Mouse (Mus musculus) embryonic facial prominence, embryonic 14.5 days (tissue): Measurements from ENCODE around the gene Chrm5. TPM values are rescaled to one million over a fixed set of nuclear protein-coding genes. Genes with fewer than 3 reads are reported as not detected.
"Not testable (repeated sequence)": the region's sequence is repeated elsewhere in the genome, so short reads cannot be mapped to it uniquely, and the experiment has no call there.

Source experiments
- ATAC-seq: fragments of 200-750 bp; cut with Nextera tagmentation; 2 replicates; pipeline ENCODE4 v1.8.0; 2017; ENCODE audit warnings: low read depth, moderate number of reproducible peaks, moderate TSS enrichment
- DNase-seq: peaks from one replicate; pipeline ENCODE4 v3.0.0-alpha.2; 2015; ENCODE audit warnings: low spot score
- H3K27ac ChIP-seq: fragments of 300-500 bp; sonication (generic); replicated peaks from 2 replicates; pipeline ENCODE4 v1.5.1; 2014; ENCODE audit warnings: low read depth, mild to moderate bottlenecking, low read length, moderate library complexity
- H3K27me3 ChIP-seq: fragments of 300-500 bp; sonication (generic); replicated peaks from 2 replicates; pipeline ENCODE4 v1.6.1; 2014; ENCODE audit warnings: low read length; ENCODE audit not compliant: control insufficient read depth, insufficient read depth
- H3K36me3 ChIP-seq: fragments of 300-500 bp; sonication (generic); 2 replicates; pipeline ENCODE4 v1.6.1; 2014; ENCODE audit warnings: low read length, mixed read lengths; ENCODE audit not compliant: control insufficient read depth, insufficient read depth
- H3K4me1 ChIP-seq: fragments of 300-500 bp; sonication (generic); 2 replicates; pipeline ENCODE4 v1.6.1; 2014; ENCODE audit warnings: antibody characterized with exemption, low read length; ENCODE audit not compliant: control insufficient read depth, insufficient read depth
- H3K4me2 ChIP-seq: fragments of 300-500 bp; sonication (generic); 2 replicates; pipeline ENCODE4 v1.6.1; 2014; ENCODE audit warnings: low read depth, mild to moderate bottlenecking, low read length, moderate library complexity, mixed read lengths
- H3K4me3 ChIP-seq: fragments of 300-500 bp; sonication (generic); 2 replicates; pipeline ENCODE4 v1.5.1; 2014; ENCODE audit warnings: low read depth, mild to moderate bottlenecking, low read length
- H3K9ac ChIP-seq: fragments of 300-500 bp; sonication (generic); 2 replicates; pipeline ENCODE4 v1.6.1; 2014; ENCODE audit warnings: low read depth, mild to moderate bottlenecking, low read length, moderate library complexity, mixed read lengths
- H3K9me3 ChIP-seq: fragments of 300-500 bp; sonication (generic); 2 replicates; pipeline ENCODE4 v1.6.1; 2016; ENCODE audit warnings: low read length; ENCODE audit not compliant: control insufficient read depth
- WGBS: fragments of 180-500 bp; shearing (Covaris S2); extraction: QIAGEN DNeasy Blood & Tissue Kit; methylation state at CpG from one replicate; pipeline ENCODE4 v1.1.7; 2014; 5-methylcytosine and 5-hydroxymethylcytosine counted together
- polyA plus RNA-seq: library from polyadenylated mRNA; unstranded; fragments of >200 nt; fragmentation: Nextera tagmentation; extraction: Ambion mirVana; gene quantifications from 2 replicates; pipeline ENCODE4 v1.2.1, GENCODE M21; 2014

Gene Chrm5
- polyA plus RNA-seq, 1 experiment from 2014 or later, result 0.14 TPM

DNA sequence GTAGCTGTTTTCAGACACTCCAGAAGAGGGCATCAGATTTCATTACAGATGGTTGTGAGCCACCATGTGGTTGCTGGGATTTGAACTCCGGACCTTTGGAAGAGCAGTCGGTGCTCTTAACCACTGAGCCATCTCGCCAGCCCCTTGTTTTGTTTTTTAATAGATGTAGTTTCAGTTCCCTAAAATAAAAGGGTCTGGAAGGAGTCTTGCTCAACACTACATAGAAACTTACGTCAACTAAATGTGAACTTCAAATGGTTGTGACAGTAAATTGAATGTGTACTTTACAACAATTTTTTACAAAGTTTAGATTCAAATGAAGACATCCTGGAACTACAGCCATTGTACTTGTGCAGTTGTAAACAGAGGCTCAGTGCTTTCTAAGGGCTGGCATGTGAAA is 32.5 kb downstream of the Chrm5 start:
- H3K27ac ChIP-seq, H3K36me3 ChIP-seq, H3K9ac ChIP-seq, DNase-seq, H3K9me3 ChIP-seq, H3K4me1 ChIP-seq, H3K27me3 ChIP-seq, ATAC-seq, H3K4me3 ChIP-seq, H3K4me2 ChIP-seq: not testable (repeated sequence)
- WGBS, result 69% methylated on average over 4 of the region's 4 CpGs

DNA sequence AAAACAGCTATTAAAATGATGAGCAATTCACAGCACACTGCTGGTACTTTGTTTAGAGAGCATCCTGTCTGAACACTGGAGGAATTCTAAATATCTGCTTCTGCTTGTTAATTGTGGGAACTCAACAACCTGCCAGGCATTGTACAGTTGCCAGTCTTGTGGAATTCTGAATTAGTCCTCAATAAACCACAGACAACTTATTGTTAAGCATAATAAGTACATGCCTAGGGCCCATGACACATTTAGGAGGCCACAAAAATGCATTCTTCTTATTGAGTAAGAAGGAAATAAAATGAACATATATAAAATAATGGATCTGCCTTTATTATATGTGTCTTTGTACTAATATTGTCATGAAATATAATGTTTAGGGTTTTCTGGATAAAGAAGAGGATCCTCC is 35.1 kb downstream of the Chrm5 start:
- no peak overlapping the region for H3K4me2 ChIP-seq
- no peaks in the 10 kb centered on the region for H3K9me3 ChIP-seq
- H3K36me3 ChIP-seq, result no peaks in the 10 kb centered on the region
- DNase-seq, result no peak
- no peak overlapping the region for H3K9ac ChIP-seq
- no peak overlapping the region for H3K4me3 ChIP-seq
- no peak for ATAC-seq
- H3K27me3 ChIP-seq, result no peaks in the 10 kb centered on the region
- H3K27ac ChIP-seq, result no peak overlapping the region
- no peaks in the 10 kb centered on the region for H3K4me1 ChIP-seq

DNA sequence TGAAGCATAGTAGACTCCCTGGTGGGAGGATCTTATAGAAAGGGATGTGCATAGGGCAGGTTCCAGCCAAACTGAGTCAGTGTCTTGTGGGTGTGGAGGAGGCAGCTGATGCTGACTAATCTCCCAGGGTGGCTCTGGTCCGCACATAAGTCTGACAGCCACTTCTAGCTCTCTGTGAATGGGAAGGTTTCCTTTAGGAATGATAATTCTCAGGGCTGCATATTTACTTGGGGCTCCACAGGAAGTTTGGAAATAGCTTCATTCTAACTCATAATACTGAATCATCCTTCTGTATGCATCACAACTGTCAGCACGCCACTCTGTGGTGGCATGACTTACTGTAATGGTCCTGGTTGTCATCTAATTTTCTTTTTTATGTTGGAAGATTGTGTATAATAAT is 37.1 kb downstream of the Chrm5 start:
- H3K4me3 ChIP-seq, result no peak overlapping the region
- no peaks in the 10 kb centered on the region for H3K27me3 ChIP-seq
- H3K4me2 ChIP-seq, result no peak overlapping the region
- H3K36me3 ChIP-seq, result no peaks in the 10 kb centered on the region
- H3K9ac ChIP-seq, result no peak overlapping the region
- H3K4me1 ChIP-seq, result no peaks in the 10 kb centered on the region
- H3K9me3 ChIP-seq, result no peaks in the 10 kb centered on the region
- DNase-seq (no peak), ATAC-seq (no peak)
- no peak overlapping the region for H3K27ac ChIP-seq
- 52% methylated on average over 2 of the region's 2 CpGs for WGBS

DNA sequence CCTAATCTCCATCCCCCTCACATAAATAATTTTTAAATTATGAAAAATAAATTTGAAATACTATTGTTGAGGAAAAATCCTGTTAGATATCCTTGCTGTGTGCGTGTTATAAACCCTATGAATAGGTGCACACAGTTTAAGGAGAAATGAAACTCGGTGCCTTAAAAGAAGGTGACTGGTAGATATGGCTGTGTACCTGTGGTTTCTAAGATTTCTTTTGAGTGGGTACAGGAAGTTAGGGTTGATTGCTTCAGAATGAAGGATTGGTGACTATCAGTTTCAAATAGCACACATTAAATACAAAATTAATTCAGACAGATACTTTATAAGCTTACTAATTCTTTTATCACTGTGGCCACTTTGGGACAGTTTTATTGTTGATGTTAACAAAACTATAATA is 43.0 kb downstream of the Chrm5 start:
- H3K36me3 ChIP-seq, result no peaks in the 10 kb centered on the region
- H3K4me3 ChIP-seq, result no peak overlapping the region
- H3K4me2 ChIP-seq, result no peak overlapping the region
- H3K27me3 ChIP-seq, result no peaks in the 10 kb centered on the region
- 90% methylated on average over 2 of the region's 2 CpGs for WGBS
- no peak overlapping the region for H3K9ac ChIP-seq
- H3K9me3 ChIP-seq, result no peaks in the 10 kb centered on the region
- H3K4me1 ChIP-seq, result no peaks in the 10 kb centered on the region
- ATAC-seq (no peak), DNase-seq (no peak)
- no peak overlapping the region for H3K27ac ChIP-seq

DNA sequence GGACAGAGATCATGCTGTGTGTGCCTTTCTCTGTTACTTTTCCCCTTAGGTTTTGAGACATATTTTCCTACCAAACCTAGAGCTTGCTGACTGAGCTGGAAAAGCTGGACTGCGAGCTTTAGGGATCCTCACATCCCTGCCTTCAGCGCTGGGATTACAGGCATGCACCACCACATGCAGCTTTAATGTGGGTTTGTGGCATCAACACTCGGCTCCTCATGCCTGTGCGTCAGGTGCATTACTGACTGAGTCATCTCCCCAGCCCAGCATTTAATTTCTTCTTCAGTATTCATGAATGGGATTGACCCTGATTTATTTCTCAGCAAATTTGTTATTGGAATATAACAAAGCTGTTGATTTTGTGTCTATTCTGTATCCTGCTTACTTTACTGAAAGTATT is 44.3 kb downstream of the Chrm5 start:
- Histone ChIP-seq H3K4me3 (no peak overlapping the region), H3K4me1 (no peaks in the 10 kb centered on the region), H3K9ac (no peak overlapping the region), H3K4me2 (no peak overlapping the region), H3K36me3 (no peaks in the 10 kb centered on the region), H3K9me3 (no peaks in the 10 kb centered on the region), H3K27me3 (no peaks in the 10 kb centered on the region), H3K27ac (no peak overlapping the region)
- no peak for ATAC-seq
- WGBS, result 72% methylated on average over 4 of the region's 4 CpGs
- DNase-seq, result no peak

DNA sequence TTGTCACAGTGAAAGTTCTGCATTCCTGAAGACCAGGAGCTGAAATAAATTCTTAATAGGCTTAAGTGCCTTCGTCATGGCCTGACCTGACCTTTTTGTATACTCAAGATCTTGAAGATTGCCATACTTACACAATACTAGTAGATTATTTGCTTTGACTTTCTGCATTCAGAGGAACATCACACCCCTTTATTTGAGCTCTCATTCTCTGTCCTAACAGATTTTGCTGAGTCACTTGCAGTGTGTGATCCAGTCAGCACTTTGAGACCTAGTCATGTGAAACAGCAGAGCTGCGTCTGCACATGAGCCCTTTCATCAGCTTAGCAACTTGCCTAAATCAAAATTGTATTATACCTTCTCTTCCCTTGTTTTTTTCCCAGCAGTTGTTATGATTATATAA is 47.2 kb downstream of the Chrm5 start:
- Histone ChIP-seq H3K27me3 (no peaks in the 10 kb centered on the region), H3K4me1 (no peaks in the 10 kb centered on the region), H3K27ac (no peak overlapping the region), H3K36me3 (no peaks in the 10 kb centered on the region), H3K4me2 (no peak overlapping the region), H3K4me3 (no peak overlapping the region), H3K9me3 (no peaks in the 10 kb centered on the region), H3K9ac (no peak overlapping the region)
- DNase-seq (peak; percentile 5), ATAC-seq (no peak)
- 63% methylated on average over 2 of the region's 2 CpGs for WGBS

DNA sequence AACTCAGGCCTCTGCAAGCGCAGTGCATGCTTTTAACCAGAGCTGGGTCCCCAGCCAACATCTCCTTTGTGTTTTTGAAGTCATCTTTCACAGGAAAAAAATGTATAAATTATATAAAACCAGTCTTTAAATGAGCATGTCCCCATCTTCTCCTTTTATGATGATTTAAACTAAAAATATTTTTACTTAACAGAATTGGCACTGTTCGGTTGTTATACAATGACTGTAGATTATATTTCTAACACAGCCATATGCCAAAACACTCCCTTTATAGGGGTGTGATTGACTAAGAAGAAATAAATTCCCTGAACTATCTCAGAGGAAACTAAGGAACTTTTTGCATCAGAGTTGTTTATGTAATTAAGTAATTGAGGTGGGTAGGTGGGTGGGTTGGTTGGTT is 48.0 kb downstream of the Chrm5 start:
- H3K9me3 ChIP-seq, result no peaks in the 10 kb centered on the region
- no peaks in the 10 kb centered on the region for H3K27me3 ChIP-seq
- H3K4me2 ChIP-seq, result no peak overlapping the region
- H3K4me1 ChIP-seq, result no peaks in the 10 kb centered on the region
- 86% methylated on average over 2 of the region's 2 CpGs for WGBS
- DNase-seq (no peak), ATAC-seq (no peak)
- H3K9ac ChIP-seq, result no peak overlapping the region
- no peaks in the 10 kb centered on the region for H3K36me3 ChIP-seq
- no peak overlapping the region for H3K27ac ChIP-seq
- H3K4me3 ChIP-seq, result no peak overlapping the region

DNA sequence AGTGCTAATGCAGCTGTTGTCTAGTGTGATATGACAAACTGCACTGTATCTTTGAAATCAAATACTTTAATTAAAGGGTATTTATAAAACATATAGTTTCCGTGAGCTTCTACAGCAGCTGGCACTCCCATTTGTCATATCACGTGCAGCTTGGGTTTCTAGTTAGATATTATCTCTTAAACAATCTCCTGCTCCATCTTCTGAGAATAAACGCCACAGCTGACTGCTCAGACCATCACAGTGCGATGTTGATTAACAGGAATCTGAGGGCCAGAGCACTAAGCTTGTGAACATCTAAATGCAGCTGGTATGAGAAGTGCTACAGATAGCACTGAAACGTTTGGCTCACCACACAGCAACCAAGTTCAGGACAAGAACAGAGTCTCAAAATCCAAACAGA is 50.2 kb downstream of the Chrm5 start:
- 53% methylated on average over 5 of the region's 5 CpGs for WGBS
- ATAC-seq, result peak; percentile 70; the same call in 1 of the 2 replicates
- peak; percentile 62 for DNase-seq

DNA sequence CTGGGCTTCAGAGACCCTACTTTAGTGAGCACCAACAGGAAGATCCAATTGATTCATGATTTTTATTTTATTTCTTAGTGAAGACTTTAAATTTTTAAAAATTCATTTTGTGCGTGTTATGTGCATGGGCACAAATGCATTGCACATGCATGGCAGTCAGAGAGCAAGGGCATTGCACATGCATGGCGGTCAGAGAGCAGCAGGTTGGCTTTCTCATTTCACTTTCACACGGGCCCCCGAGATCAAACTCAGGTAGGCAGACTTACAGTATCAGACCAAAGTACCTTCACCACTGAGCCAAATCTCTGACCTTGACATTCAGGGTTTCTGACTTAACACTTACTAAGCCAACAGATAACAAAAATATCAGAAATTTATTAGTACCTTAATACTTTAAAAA is 50.9 kb downstream of the Chrm5 start:
- Histone ChIP-seq H3K27ac (no peak overlapping the region), H3K4me2 (no peak overlapping the region), H3K27me3 (no peaks in the 10 kb centered on the region), H3K4me1 (no peaks in the 10 kb centered on the region), H3K9ac (no peak overlapping the region), H3K9me3 (no peaks in the 10 kb centered on the region), H3K4me3 (no peak overlapping the region), H3K36me3 (no peaks in the 10 kb centered on the region)
- ATAC-seq, result no peak
- WGBS, result 85% methylated on average over 4 of the region's 4 CpGs
- no peak for DNase-seq

More for the DNA sequence above, 50.2 kb downstream of the Chrm5 start:
- Histone ChIP-seq H3K36me3 (no peaks in the 10 kb centered on the region), H3K27ac (no peak overlapping the region), H3K9me3 (no peaks in the 10 kb centered on the region), H3K4me2 (no peak overlapping the region), H3K9ac (no peak overlapping the region), H3K4me3 (no peak overlapping the region), H3K4me1 (no peaks in the 10 kb centered on the region), H3K27me3 (no peaks in the 10 kb centered on the region)
